Mouse (Mus musculus): ENCODE data around the gene Cdk14. TPM values are rescaled to one million over a fixed set of nuclear protein-coding genes. Genes with fewer than 3 reads are reported as not detected.
"Not testable (repeated sequence)": the region's sequence is repeated elsewhere in the genome, so short reads cannot be mapped to it uniquely, and the experiment has no call there.

Cdk14 gene
- total RNA-seq, 2 experiments from 2014 or later: 10.0 to 10.6 TPM

- no peak for DNase-seq
These were observed 433.9 kb downstream of the Cdk14 start for GRCm38 (mm10) chr5:4986181-4986580.

DNA sequence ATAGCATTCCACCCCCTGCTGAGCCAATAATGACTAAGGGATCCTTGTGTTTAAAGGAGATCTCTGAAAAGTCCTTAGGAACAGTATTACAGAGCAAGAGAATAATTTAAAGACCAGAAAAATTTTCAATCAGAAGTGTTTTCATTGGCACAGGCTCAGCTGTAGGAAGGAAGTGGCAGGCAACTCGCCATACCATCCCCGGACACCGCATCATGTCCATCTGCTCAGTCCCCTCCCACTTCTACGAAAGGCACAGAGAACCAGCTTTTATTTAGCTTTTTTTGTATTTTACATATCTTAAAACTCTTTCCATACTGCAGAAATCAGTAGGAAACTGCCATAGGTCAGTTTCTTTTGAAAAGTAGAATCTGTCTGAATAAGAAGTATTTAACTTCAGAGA lies 440.6 kb downstream of the Cdk14 start:
- DNase-seq: no peak

- DNase-seq: no peak
These were observed 446.7 kb downstream of the Cdk14 start for GRCm38 (mm10) chr5:4973408-4973807.

GRCm38 (mm10) chr5:4962063-4962610 lies 458.0 kb downstream of the Cdk14 start:
- peak; percentile 30 to 65 for DNase-seq

- no peak for DNase-seq
These were observed 458.5 kb downstream of the Cdk14 start for GRCm38 (mm10) chr5:4961636-4962035.

DNA sequence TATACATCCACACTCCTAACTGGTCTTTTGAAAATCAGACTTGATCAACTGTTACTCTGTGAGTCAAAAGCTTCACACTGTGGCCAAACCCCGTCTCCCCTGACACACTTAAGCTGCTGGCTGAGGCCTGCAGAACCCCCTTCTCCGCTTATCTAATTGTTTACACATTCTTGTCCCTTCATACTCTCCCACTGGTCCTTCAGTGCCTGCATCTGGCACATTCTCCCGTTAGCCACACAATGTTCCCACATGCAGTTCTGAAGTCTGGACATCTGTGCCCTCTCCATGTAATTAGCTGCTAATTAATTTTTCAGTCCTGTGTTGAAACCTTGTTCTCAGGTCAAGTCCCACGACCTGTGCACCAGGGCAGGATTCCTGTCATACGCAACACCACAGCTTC lies 460.7 kb downstream of the Cdk14 start:
- no peak for DNase-seq

GRCm38 (mm10) chr5:4955993-4956392 lies 464.1 kb downstream of the Cdk14 start:
- DNase-seq: no peak

- DNase-seq: no peak
These were observed 464.7 kb downstream of the Cdk14 start for GRCm38 (mm10) chr5:4955392-4955791.

DNA sequence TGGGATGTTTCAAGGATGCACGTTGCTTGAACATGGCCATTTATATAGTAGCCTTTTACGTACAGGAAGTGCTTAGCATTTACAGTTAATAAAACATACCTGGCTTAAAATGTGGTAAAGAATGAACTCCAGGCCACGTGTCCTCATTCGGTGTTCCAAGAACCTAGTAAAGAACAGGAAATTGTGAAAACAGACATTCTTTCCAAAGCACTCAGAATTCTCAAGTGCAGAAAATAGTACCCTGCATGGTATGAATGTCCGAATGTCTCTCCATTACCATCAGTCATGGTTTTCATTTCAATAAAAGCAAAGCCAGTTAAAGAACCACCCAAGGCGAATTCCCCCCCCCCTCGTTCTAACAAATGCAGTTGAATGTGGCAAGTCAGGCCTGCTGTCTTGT lies 470.7 kb downstream of the Cdk14 start:
- no peak for DNase-seq

- no peak for DNase-seq
These were observed 471.8 kb downstream of the Cdk14 start for GRCm38 (mm10) chr5:4948090-4948954.

GRCm38 (mm10) chr5:4935131-4935530 lies 485.0 kb downstream of the Cdk14 start:
- DNase-seq: no peak

- no peak for DNase-seq
These were observed 485.6 kb downstream of the Cdk14 start for GRCm38 (mm10) chr5:4934491-4934890.

GRCm38 (mm10) chr5:4931539-4932143 lies 488.5 kb downstream of the Cdk14 start:
- DNase-seq: no peak

DNA sequence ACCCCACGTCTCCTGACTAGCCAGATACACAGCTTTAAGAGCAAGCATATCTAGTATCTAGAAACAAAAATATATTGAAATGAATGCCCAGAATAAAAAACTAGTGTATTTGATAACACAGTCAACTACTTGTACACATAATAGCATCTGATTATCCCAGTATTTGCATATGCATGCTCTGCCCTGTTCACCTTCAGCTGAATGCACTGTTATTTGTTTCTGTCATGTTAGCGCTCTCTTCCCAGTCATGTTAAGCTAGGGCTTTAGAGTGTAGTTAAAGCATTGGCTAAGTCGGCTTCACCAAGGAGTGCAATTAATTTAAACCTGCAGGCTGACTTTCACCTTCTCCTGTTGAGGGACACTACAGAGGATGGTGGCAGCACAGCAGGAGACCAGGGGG lies 490.5 kb downstream of the Cdk14 start:
- no peak for DNase-seq

- DNase-seq: no peak
These were observed 495.2 kb downstream of the Cdk14 start for GRCm38 (mm10) chr5:4924866-4925265.

DNA sequence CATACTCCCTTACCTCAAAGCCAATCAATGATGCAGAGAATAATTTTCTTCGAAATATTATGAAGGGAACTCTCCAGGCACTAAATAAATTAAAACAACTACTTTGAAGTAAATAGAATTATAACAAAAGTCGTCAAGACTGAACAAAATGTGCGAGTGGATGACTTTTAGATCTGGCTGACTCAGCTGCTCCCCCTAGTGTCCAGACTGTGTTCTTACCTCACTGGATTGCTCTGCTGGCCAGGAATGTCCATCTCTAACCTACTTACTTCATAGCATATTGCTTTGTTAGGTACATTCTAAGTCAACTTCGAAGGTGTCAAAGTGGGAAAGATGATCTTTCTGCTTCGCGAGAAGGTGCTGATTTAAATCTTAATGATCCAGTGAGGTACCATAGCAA lies 501.7 kb downstream of the Cdk14 start:
- peak; percentile 51 to 73 for DNase-seq

DNA sequence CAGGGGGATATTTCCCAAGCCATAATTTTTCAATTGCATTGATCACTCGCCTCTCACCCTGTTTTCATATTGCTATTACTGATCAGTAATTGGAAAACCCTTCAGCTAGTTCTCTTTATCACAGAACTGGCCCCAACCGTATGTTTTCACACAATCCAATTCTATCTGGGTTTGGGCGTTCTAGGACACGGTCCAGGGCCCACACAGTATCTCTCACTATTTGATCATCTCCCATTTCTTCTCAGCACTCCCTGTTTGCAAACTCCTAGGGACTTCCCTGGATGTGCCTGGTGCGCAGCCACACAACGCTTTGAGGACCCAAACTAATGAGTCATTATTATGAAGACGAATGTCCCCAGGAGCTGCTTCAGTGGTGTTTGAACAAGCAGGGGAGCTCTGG lies 502.4 kb downstream of the Cdk14 start:
- DNase-seq: no peak

DNA sequence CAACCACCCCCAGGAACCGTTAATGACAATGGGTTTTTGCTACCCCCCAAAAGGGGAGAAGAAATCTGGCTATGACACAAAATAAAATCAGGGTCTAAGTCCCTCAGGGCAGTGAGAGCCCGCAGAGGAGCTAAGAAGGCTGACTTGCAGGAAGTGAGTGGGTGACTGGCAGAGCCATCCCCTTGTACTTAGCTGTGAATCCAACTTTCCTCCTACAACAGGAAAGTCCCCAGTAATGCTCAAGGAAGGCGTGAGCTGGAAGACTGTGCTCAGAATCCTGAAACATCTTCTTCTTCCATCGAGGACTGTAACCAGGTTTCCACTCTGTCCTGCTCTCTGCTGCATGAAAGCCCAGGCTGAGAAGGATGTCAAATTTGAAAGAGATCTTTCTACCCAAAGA lies 502.8 kb downstream of the Cdk14 start:
- DNase-seq: no peak

GRCm38 (mm10) chr5:4916390-4917273 lies 503.5 kb downstream of the Cdk14 start:
- no peak for DNase-seq

- not testable (repeated sequence) for DNase-seq
These were observed 515.2 kb downstream of the Cdk14 start for GRCm38 (mm10) chr5:4904911-4905310.

DNA sequence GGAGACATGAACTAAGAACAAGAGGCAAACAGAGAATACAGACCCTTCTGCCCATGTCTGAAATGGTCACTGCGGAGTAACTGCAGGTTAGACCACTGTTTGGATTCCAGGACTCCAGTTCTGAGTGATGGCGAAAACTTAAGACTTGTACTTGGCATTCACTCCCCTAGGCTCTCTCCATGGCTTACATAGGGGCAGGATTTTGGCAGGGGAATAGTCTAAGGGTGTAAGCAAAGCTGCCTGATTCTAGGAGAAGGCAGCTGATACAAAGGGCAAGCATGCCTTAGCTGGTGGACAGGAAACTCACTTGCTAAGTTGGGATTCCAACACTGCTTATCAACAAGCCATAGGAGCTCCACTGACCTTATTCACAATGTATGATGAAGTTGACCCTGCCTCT lies 521.9 kb downstream of the Cdk14 start:
- no peak for DNase-seq

DNA sequence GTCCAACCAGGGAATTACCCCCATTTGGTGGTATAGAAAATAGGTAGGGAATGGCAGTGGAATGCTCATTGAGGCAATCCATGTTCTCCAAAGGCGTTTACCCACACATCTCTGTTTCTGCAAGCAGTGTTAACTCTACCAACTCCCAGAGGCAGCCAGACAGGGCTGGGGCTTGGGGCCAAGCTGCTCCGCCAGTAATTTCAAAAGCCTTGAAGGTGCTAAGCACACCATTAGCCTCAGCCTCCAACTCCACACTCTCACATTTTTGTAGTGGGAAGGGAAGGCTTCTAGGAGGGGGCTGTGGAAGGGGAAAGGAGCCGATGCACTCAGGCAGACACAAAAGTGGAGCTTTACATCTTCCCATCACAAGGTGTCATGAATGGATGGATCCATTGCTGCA lies 525.1 kb downstream of the Cdk14 start:
- DNase-seq: no peak

DNA sequence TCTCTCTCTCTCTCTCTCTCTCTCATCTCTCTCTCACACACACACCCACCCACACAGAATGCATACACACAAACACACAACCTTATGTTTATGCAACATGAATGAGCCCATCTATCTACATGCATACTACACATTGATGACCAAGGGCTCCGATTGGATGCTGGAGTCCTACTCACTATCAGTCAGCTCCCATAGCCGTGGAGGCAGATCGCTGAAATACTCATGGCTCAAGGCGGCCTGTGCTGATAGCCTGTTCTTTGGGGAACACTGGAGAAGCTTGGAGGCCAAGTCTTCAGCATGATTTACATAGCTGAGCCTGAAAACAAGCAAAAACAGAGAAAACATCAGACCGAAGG lies 526.3 kb downstream of the Cdk14 start:
- no peak for DNase-seq

All from adrenal gland, postnatal 36 days (tissue).